Mouse (Mus musculus): ENCODE data around the gene Nyap2. TPM values are rescaled to one million over a fixed set of nuclear protein-coding genes. Genes with fewer than 3 reads are reported as not detected.

The Nyap2 gene
- not detected for total RNA-seq (2021)

- intact Hi-C loops (cut with DNase I) = no loop called here
- DNase-seq = no peak
These were observed at the start of gene Nyap2 for GRCm38 (mm10) chr1:81076831-81077664. Gene Nyap2 (plus strand): TSS chr1:81076950.

- intact Hi-C loops (cut with DNase I) = no loop called here
- DNase-seq = no peak
These were observed 33.6 kb upstream of the Nyap2 start for GRCm38 (mm10) chr1:81042907-81043868.

DNA sequence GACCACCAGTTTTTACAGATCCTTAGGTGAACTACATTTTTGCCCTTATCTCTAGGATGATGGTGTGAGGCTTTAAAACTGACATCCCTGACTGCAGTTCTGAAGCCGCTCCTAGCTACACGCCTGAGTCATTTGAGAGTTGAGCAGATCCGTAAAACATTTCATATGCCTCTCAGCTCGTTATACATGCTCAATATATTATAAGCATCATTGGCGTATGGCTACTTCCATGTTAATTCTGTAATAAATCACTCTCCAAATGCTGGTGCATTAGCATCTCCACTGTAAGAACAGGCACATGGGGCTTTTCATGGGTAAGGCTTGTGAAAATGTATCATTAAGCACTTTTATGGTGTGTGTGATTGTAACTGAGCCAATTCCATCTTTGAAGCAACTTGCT, 18.4 kb upstream of the Nyap2 start:
- DNase-seq = no peak
- intact Hi-C loops (cut with DNase I) = no loop called here

DNA sequence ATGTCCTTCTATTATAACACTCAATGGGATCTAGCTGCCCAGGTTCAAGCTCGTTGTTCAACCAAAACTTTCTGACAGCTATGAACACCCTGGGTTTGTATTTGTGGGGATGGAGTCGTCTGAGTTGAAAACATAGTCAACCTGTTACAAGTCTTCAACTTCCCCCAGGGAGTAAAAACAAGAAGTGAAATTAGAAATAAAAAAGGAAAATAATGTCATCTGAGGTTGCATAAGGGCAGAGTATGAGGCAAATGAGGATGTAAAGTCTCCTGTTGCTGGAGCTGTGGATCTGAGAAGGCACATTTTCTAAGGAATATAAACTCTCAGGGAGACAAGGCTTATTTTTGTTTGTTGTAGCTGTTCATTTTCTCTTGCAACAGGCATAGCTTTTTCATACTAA, 17.9 kb upstream of the Nyap2 start:
- no peak for DNase-seq
- intact Hi-C loops (cut with DNase I) = no loop called here

- intact Hi-C loops (cut with DNase I) = no loop called here
- DNase-seq = no peak
These were observed 13.9 kb upstream of the Nyap2 start for GRCm38 (mm10) chr1:81062811-81063210.

DNA sequence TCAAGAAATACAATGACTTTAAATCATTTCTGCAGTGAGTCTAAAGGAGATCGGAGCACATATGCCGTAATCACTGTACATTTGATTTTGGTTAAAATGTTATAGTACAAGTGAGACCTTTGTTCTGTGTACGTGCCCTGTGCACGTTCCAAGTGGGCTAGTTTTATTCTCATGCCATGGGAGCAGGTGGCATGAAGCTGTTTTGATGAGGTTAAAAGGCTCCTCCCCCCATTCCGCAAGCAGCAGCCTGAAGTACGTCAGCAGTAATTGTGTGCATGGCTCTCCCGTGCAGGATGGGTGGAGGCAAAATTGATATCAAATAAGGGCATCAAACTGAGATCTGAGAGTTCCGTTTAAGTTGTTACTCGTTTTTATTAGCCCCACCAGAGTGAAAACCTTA, 491 bp upstream of the Nyap2 start:
- DNase-seq = no peak
- intact Hi-C loops (cut with DNase I) = no loop called here

DNA sequence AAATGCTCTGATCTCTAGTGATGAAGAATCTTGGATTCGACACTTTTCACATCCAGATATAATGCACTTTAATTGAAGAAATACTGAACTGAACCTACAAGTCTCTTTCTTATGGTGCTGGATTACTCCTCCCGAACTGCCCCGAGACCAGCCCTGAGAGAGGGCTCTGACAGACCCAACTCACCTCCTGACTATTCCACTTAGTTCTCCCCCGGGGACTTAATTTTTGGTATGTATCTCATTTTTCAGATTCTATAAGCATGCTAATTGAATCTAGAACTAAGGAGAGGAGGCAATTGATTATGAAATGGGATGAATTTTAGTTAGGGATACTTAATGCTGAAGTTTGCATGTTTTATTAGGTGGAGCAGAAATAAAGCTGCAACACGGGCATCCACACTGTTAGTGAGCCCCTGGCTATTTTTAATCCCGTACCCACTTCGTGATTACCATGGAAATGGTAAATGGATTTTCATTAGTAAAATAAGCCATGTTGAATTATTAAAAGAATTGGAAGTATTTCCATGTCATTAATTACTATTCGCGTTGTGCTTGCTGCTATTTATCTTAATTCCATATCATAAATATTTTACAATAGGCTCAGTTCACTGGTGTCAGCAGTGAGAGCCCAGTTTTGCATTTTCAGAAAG, 1.0 kb downstream of the Nyap2 start:
- DNase-seq = no peak
- intact Hi-C loops (cut with DNase I) = no loop called here

DNA sequence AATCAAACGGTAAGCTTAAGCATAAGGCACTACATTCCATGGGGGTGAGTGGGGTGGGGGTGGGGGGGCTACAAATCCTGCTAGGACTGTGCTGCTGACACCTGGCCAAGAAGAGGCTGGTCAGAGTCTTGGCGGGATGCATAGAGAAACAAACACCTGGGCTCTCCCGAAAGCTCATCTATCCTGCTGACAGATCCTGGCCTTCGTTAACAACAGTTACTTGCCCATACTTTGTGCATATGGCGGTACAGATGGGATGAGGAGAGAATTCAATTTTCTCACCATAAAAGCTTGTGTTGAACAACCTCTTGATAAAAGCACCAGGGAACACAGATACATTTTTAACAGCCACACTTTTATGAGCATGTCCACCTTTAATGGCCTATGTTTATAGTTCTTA, 10.7 kb downstream of the Nyap2 start:
- intact Hi-C loops (cut with DNase I) = no loop called here
- no peak for DNase-seq

DNA sequence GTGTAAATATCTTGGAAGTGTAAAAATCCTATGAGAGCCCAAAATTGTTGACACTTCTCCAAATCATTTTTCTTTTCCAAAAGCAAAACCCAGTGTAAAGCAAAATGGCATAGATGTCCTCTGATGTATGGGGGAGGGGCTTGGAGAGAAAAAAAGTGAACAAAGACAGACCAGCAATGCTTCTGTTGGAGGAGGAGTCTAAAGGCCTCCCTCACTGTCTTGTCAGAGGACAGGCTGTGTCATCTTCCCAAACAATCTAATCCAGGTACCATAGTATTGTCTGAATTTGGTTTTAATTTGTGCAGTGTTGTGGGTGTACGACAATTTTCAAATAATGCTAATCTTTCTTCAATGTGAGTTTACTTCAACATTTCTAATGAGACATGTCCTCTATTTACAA, 13.7 kb downstream of the Nyap2 start:
- intact Hi-C loops (cut with DNase I) = no loop called here
- DNase-seq = no peak

DNA sequence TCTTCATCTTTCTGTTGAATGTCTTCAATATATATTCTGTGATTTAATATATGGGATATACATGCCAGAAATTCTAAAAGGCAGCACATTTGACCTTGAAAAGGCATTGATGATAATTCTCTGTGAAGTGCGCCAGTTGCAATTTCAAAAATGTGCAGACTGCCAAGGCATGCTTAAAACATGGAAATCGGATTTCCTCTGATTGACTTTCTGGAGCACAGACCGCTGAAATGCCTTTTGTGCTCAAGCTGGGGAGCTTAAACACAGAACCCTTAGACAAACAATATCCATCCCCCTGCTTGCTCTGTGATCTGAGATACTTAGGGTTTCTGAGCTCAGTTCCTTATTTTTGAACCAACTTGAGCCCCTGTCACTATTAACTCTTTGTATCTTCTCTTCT, 14.2 kb downstream of the Nyap2 start:
- intact Hi-C loops (cut with DNase I) = no loop called here
- DNase-seq = no peak

- intact Hi-C loops (cut with DNase I) = no loop called here
These were observed 15.3 kb downstream of the Nyap2 start for GRCm38 (mm10) chr1:81092056-81092455.

GRCm38 (mm10) chr1:81092886-81093285, 16.1 kb downstream of the Nyap2 start:
- no peak for DNase-seq
- intact Hi-C loops (cut with DNase I) = no loop called here

More at GRCm38 (mm10) chr1:81092056-81092455, 15.3 kb downstream of the Nyap2 start:
- DNase-seq = no peak

- intact Hi-C loops (cut with DNase I) = no loop called here
- DNase-seq = no peak
These were observed 22.2 kb downstream of the Nyap2 start for GRCm38 (mm10) chr1:81098950-81099349.

DNA sequence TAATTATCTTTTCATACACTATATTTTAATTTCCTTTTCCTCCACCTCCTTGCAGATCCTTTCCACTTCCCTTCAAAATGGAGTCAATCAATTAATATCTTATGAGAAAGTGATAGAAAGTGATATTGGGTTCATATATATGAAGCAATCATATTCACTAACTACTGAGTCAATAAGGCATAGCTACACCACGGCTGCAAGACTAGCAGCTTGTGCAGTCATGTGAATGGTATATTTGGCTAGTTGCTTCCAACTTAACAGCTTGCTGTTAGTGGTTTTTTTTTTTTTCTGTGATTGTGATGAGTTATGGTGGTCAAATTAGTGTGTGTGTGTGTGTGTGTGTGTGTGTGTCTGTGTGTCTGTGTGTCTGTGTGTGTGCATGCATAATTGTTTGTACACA, 25.0 kb downstream of the Nyap2 start:
- intact Hi-C loops (cut with DNase I) = no loop called here
- no peak for DNase-seq

DNA sequence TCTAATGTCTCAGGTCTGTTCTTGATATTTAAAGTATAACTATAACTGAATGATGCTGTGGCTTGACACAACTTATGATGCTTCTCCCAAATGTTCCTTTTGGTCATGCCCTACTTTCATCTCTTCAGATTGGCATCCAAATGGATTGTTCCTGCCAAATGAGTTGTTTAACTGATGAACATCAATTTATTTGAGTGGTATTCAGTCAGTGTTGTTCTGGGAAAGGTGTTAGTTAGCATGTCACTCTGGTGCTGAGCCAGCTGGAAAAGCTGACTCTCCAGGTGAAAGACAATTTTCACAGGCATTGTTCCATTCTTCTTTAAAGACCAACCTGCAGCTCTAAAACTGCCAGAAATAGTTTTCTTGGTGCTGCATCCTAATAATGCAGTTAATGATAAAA, 43.0 kb downstream of the Nyap2 start:
- intact Hi-C loops (cut with DNase I) = no loop called here
- no peak for DNase-seq

DNA sequence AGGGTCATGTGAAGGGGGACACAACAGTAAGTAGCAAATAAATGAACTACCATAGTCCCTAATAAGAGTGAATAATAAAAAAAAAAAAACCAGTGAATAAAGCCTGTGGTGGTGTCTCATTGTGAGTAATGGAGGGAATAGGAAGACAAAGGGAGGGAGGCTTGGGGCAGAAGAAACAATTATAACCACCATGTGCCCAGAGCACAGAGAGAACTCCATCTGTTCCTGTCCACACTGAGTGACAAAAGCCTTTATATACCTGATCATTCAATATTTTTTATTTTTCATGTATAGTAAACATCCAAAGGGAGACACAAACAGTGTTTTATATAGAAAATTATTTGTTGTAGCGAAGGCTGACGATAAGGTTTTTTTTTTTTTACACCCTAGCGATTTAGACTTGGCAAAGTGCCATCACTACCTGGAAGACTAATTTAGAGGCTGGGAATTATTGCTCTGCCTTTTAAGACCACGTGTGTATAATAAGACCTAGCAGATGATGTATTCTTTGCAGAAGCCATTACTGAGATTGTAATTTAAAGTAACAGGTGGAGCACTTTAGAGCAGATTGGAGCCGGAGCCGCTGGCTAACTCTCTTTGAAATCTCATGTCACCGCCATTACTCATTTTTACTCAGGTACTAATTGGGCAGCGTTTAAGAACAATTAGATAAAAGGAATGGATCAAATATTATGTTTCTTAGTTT, 55.4 kb downstream of the Nyap2 start:
- DNase-seq = no peak
- intact Hi-C loops (cut with DNase I) = no loop called here

GRCm38 (mm10) chr1:81143855-81144254, 67.1 kb downstream of the Nyap2 start:
- no peak for DNase-seq
- intact Hi-C loops (cut with DNase I) = no loop called here

DNA sequence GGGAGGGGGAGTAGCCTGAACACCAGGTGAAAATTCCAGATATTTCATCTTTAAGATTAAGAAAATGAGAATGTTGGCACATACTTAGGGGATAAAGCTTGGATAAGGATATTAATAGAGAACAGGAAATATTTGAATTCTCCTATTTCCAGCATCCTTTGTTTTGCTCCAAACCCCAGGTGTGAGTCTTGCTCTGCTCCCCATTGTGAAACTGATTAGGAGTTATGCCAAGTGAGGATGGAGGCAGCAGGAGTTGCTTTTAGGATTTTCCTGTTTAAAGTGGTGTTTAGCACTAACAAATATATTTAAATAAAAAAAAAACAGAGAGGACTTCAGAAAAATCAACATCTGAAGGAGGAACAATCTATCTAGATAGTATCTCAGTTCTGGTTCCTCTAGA, 68.8 kb downstream of the Nyap2 start:
- intact Hi-C loops (cut with DNase I) = no loop called here
- DNase-seq = no peak

GRCm38 (mm10) chr1:81169245-81169644, 92.5 kb downstream of the Nyap2 start:
- intact Hi-C loops (cut with DNase I) = no loop called here

DNA sequence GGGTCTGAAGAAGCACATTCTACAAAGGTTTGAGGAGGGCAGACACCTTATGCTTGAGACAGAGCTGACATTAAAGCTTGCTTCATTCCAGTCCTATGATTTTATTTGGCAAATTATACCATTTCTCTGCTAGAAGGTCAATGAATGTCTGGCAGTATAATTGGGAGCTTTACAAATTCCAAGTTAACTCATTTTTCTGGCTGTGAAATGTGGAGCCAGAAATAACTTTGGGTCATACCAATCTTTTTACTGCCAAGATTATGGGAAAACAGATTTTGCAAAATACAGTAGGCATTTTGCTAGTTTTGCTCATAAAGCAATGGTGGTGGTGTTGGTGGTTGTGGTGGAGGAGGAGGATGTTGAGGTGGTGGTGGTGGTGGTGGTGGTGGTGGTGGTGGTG, 96.0 kb downstream of the Nyap2 start:
- no peak for DNase-seq
- intact Hi-C loops (cut with DNase I) = no loop called here

More at GRCm38 (mm10) chr1:81169245-81169644, 92.5 kb downstream of the Nyap2 start:
- DNase-seq = no peak

Data from heart, postnatal 36 days (tissue).